ENCODE assay signal across 9 mouse cellular contexts in the genomic region with DNA sequence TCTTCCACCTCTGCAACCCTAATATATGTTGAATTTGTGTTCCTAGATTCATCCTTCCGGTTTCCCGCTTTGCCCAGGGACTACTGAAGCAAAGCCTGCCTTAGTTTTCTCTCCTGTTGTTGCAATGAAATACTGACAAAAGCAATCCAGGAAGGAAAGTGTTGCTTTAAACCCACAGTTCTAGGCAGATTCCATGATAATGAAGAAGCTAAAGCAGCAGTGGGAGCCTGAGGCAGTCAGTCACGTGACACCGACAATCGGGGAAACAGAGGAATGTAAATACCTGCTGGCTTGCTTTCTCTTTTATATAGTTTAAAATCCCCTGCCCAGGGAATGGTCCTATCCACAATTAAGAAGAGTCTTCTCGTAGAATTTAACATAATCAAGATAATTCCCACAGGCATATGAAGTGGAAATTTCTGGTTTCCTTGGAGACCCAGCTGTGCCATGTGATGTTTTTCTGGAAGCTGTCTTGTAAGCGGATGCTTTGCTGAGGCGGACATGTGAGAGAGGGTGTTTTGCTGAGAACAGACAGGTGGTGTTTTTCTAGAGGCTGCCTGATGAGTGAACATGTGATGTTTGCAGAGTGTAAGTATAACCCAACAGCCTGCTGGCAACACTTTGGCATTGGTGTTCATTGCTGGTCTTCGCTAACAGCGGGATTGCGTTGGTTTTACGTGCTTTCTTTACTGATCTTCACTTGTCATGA.
DNase-seq lines count a peak whose midpoint lies in the region; ATAC-seq lines count a peak whose summit lies in the region.
"Had no signal": no experiment of that assay in that cellular context is flagged by ENCODE, and none has a peak within 500 bp of the region (broad histone marks: within the 10 kb centered on the region; RNA-seq: fewer than 3 reads in every experiment).

No protein-coding gene starts in this region.

- no peak for DNase-seq in heart, postnatal 4 days
- DNase-seq in forebrain, embryonic 11.5 days (ENCODE audit: low spot score): no peak
- peak; percentile 12 for DNase-seq in lung, postnatal 14 days
- no peak for DNase-seq in cerebellum, adult 18-20 months
- no peak for DNase-seq in c-Kit-positive CD71-positive TER-119-positive erythroid progenitor cells, embryonic 14.5 days (ENCODE audit: low spot score)

- no peaks in the 10 kb centered on the region for H3K9me3 ChIP-seq in heart, embryonic 12.5 days (replicated peaks)
- no peaks in the 10 kb centered on the region for H3K9me3 ChIP-seq in forebrain, embryonic 11.5 days (ENCODE audit: control insufficient read depth, low read length)
- H3K9me3 ChIP-seq in intestine, embryonic 15.5 days: no peaks in the 10 kb centered on the region

- H3K9ac ChIP-seq in heart, embryonic 12.5 days: no peak overlapping the region
- H3K9ac ChIP-seq in forebrain, embryonic 11.5 days (ENCODE audit: low read length): no peak overlapping the region
- H3K9ac ChIP-seq in intestine, embryonic 15.5 days: no peak overlapping the region

- H3K27me3 ChIP-seq in heart, embryonic 12.5 days (replicated peaks): no peaks in the 10 kb centered on the region
- no peaks in the 10 kb centered on the region for H3K27me3 ChIP-seq in forebrain, embryonic 11.5 days (ENCODE audit: control insufficient read depth, insufficient read depth, low read length)
- H3K27me3 ChIP-seq in intestine, embryonic 15.5 days (replicated peaks): no peaks in the 10 kb centered on the region
- H3K27me3 ChIP-seq: CH12.LX had no signal

- H3K4me3 ChIP-seq in heart, embryonic 12.5 days: peak overlapping the region; percentile 3
- H3K4me3 ChIP-seq in forebrain, embryonic 11.5 days (ENCODE audit: low read depth, low read length): no peak overlapping the region
- no peak overlapping the region for H3K4me3 ChIP-seq in intestine, embryonic 15.5 days (replicated peaks)

- no peaks in the 10 kb centered on the region for H3K36me3 ChIP-seq in heart, embryonic 12.5 days
- no peaks in the 10 kb centered on the region for H3K36me3 ChIP-seq in forebrain, embryonic 11.5 days (ENCODE audit: control insufficient read depth, insufficient read depth, low read length)
- no peaks in the 10 kb centered on the region for H3K36me3 ChIP-seq in intestine, embryonic 15.5 days

- ATAC-seq in heart, embryonic 12.5 days (ENCODE audit: insufficient number of reproducible peaks, low FRiP score): no peak
- ATAC-seq in forebrain, embryonic 11.5 days (replicated peaks; ENCODE audit: low FRiP score): peak; percentile 36; the same call in 1 of the 2 replicates
- peak; percentile 67; the same call in 1 of the 2 replicates for ATAC-seq in intestine, embryonic 15.5 days
- ATAC-seq in erythroblast, adult 5-6 weeks (replicated peaks; ENCODE audit: low FRiP score, poor library complexity, severe bottlenecking): no peak

- no peaks in the 10 kb centered on the region for H3K4me1 ChIP-seq in heart, embryonic 12.5 days (replicated peaks)
- H3K4me1 ChIP-seq in forebrain, embryonic 11.5 days (replicated peaks; ENCODE audit: control insufficient read depth, insufficient read depth, low read length): no peaks in the 10 kb centered on the region
- no peaks in the 10 kb centered on the region for H3K4me1 ChIP-seq in intestine, embryonic 15.5 days (replicated peaks)

- 52% methylated on average over 12 of the region's 12 CpGs for WGBS in heart, embryonic 12.5 days
- 66% methylated on average over 12 of the region's 12 CpGs for WGBS in forebrain, embryonic 11.5 days
- WGBS in intestine, embryonic 15.5 days: 50% methylated on average over 12 of the region's 12 CpGs

- peak overlapping the region; percentile 47 for H3K4me2 ChIP-seq in heart, embryonic 12.5 days
- H3K4me2 ChIP-seq in forebrain, embryonic 11.5 days (ENCODE audit: low read depth, low read length, severe bottlenecking): no peak overlapping the region
- H3K4me2 ChIP-seq in intestine, embryonic 15.5 days (replicated peaks): peak overlapping the region; percentile 22

- no peak overlapping the region for H3K27ac ChIP-seq in heart, embryonic 12.5 days (ENCODE audit: poor library complexity, severe bottlenecking)
- H3K27ac ChIP-seq in forebrain, embryonic 11.5 days (ENCODE audit: low read depth, low read length): no peak overlapping the region
- no peak overlapping the region for H3K27ac ChIP-seq in intestine, embryonic 15.5 days

Comparison
In these comparisons a context has a peak if more than half of its experiments do, and no peak if none do; other contexts are left out.
1. ATAC-seq: peak in forebrain, embryonic 11.5 days (single experiment) and intestine, embryonic 15.5 days (single experiment); none in heart, embryonic 12.5 days (single experiment) and erythroblast, adult 5-6 weeks (single experiment).